Mouse (Mus musculus) monocyte, adult 2 months (primary cell): ENCODE data around the gene Bcl2l12.
A peak's percentile ranks its signal among the peaks of the same experiment; 100 is the strongest.

Experiments used
- DNase-seq, 2 experiments: peaks; one replicate each; pipeline ENCODE4 v3.0.0; 2022; ENCODE audit warnings: low spot score in 2 of 2, low read depth in 1 of 2

Bcl2l12 gene

DNA sequence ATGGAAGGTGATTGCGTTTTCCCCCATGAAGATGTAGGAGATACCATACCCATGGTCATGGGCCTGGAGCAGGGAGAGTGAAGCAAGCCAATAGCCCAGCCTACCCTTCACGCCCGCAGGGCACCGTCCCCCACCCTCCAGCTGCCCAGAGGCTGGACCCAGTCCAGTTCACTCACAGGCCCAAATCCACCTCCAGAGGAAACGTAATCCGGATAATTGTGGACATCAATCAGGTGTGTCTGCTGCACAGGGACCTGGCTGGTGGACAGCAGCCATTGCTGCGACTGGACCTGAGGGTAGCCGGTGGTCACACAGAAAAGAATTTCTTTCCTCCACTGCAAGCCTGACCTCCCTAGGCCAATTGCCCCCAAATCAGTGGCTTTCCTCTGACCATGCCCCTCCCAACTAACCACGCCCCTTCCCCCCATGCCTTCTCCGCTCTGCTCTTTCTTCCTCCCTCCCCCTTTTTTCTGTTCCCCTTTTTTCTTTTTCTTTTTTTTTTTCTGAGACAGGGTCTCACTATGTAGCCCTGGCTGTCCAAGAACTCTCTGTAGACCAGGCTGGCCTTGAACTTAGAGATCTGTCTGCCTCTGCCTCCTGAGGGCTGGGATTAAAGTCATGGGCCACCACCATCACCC is 38.5 kb downstream of the Bcl2l12 start:
- DNase-seq: no peak

DNA sequence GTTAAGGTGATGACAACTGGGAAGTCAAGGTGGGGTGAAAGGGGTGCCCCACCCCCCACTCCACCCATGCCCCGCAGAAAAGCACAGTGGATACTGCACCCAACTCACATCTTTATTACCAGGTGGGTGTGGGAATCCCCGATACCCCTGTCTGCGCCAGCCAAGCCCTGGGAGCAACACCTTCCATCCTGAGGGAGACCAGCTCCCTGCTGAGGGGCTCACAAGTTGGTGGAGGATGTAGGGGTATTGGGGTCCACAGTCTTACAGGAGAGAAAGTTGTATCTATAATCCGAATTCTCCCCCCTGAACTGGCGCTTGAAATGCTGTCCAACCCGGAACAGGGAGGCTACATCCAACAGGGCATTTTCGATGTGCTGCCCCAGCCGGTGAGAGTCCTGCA is 39.2 kb downstream of the Bcl2l12 start:
- DNase-seq: no peak

DNA sequence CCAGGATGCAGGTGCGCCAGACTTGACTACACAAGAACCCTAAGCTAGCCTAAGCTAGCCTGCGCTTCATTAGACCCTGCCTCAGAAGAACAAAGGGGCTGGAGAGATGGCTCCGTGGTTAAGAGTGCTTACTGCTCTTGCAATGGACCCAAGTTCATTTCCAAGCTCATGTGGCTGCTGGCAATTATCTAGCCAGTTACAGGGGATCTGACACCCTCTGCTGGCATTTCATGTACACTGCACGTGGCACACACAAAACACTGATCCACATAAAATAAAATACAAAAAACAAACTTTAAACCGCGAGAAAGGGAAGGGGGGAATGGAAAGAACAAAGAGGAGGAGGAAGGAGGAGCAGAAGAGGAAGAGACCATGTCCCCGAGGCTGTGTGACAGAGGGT is 40.3 kb downstream of the Bcl2l12 start:
- DNase-seq: no peak

DNA sequence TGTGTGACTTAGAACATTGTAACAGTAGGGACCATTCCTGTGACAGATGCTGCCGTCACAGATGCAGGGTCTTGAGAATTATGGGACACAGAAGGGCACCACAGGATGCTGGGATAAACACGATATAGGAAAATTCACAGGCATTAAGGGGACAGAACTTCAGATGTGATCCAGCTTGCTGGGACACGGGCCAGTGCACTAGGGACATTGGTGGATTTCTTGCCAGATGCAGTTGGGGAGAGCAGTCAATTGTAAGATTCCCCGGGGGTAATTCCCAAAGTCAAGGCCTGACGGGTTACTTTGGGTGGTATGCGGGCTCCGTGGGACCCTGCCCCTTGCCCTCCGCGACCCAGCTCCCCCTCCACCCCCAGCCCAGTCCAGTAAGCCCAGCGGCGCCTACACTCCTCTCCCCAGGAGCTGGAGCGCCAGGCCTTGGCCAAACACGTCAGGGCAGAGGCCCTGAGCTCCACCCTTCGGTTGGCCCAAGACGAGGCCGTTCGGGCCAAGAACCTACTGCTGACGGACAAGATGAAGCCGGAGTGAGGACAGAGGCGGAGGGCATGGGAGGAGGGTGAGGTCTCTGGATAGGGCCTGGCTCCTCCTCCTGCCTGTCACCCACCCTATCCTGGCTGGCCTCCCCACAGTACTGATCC is 41.2 kb downstream of the Bcl2l12 start:
- DNase-seq: no peak

DNA sequence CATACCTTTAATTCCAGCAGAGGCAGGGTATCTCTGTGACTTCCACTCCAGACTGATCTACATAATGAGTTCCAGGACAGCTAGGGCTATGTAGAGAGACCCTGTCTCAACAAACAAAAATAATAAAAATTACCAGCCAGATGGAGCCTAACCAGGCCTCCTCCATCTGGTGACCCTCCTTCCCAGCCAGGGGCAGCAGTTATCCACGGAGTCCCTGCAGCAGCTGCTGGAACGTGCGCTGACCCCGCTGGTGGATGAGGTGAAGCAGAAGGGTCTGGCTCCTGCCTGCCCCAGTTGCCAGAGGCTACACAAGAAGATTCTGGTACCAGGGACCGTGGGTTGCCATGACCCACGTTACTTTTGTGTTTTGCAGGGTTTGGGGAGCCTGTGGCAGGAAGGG is 42.2 kb downstream of the Bcl2l12 start:
- DNase-seq: no peak

DNA sequence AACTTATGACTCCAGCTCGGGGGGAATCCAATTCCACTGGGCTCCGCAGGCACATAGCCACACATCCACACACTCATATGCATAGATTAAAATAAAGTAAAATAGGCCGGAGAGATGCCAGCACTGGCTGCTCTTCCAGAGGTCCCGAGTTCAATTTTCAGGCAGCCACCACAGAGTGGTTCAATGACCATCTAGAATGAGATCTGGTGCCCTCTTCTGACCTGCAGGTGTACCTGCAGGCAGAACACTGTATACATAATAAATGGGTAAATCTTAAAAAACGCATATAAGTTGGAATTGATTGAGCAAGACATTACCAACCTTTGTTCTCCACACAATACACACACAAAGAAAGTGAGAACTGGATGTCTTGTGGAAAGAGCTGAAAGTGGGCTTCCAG is 42.9 kb downstream of the Bcl2l12 start:
- DNase-seq: no peak

DNA sequence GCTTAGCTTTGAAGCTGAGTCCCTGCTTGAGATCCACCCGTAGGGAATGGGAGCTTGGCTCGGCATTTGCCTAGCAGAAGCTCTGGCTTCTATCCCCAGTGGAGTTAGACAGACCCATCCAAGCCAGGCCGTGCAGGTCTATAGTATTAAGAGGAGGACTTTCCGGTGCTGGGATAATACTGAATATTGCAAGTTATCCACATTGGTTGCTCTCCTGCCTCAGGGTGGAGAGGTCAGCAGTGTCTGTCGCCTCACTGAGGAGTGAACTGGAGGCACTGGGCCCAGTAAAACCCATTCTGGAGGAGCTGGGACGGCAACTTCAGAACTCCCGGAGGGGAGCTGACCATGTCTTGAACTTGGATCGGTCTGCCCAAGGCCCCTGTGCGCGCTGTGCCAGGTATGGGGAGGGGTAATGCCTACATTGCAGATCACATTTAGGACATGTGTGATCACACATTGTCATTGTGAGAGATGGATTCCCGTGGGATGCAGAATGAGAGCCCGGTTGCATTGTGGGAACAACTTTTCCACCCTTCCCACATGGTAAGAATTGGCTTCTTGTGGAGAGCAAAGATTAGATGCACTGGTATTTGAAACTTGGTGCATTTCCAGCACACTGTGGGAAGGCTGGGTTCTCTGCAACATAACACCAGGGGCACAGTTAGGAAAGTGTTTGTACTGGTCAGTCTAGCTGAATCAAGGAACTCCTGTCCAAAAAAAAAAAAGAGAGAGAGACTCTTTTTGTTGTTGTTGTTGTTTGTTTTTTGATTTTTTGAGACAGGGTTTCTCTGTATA is 44.2 kb downstream of the Bcl2l12 start:
- DNase-seq: no peak

DNA sequence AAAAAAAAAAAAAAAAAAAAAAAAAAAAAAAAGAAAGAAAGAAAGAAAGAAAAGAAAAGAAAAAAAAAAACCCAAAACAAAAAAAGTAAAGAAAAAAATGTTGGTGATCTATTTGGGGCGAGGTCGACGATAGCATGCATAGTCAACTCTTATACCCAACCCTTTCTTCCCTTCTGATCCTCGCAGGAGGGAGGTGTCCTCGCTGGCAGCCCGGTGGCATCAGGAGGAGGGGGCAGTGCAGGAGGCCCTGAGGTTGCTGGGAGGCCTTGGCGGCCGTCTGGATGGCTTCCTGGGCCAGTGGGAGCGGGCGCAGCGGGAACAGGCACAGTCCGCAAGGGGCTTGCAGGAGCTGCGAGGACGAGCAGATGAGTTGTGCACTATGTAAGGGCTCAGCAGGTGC is 45.0 kb downstream of the Bcl2l12 start:
- no peak for DNase-seq

DNA sequence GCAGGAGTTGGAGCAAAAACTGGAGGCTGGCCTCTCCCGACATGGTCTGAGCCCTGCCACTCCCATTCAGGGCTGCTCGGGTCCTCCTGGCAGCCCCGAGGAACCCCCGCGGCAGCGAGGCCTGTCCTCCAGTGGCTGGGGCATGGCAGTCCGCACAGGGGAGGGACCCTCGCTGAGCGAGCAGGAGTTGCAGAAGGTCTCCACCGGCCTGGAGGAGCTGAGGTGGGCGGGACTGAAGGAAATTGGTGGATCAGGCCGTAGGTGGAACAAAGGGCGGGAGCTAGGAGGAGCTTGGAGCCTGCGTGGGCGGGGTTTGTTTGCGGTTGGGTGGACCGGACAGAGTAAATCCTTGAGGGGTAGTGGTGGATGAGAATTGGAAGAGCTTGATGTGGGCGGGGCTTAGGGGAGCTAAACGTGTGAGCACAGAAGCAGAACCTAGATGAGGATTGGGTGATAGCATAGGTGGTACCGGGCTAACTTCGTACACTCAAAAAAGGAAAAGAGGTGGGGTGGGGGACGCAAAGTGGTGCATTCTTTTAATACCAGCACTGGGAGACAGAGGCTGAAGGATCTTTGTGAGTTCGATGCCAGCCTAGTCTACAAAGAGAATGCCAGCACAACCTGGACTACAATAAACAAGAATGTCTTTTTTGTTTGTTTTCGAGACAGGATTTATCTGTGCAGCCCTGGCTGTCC is 45.8 kb downstream of the Bcl2l12 start:
- peak; percentile 63 to 65 for DNase-seq

DNA sequence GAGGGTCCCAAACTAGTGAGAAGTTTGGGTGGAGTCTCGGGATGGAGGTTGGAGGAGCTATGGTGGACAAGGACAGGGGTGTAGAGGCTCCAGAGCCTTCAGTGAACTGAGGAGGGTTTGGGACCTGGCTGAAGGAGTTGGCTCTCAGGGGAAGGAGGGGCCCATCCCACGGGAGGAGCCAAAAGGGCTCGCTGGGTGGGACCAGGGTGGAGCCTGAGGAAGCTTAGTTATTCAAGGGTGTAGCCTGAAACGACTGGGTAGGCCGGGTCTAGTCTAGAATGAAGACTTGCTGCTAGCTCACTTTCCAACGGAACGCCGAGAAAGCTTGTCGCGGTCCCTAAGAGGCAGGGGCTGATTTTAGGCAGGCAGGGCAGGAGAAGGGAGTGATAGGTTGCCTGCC is 46.6 kb downstream of the Bcl2l12 start:
- no peak for DNase-seq

DNA sequence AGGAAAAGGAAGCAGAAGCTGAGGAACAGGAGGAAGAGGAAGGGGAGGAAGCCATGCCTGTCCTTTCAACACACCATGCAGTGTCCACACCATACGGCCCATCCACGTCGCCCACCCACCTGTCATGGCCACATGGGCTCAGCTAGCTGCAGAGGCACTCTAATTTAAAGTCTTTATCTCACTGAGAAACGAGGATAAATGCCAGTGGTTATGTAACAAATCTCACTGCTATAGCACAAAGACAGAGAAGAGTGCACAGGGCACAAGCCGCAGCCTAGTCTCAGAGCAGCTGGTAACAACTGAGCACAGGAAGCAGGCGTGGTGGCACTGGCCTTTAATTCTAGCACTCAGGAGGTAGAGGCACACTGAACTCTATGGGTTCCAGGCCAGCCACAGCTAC is 48.6 kb downstream of the Bcl2l12 start:
- no peak for DNase-seq

DNA sequence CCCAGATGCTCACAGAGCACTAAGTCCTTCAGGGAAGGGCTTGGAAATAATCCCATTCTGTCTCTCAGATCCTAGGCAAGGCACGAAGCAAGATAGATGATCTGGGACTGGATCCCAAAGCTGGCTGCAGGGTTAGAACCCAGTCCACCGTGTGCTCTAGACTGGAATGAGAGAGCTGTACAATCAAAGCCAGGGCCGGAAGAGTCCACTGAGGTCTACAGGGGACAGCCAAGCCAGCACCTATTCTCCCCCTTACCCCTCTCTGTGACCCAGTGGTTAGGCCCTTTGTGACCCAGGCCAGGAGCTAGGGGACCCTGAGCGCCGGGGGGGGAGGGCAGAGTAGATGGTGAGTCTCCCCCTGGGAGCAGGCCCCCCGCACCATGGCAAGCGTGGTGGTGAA is 55.6 kb downstream of the Bcl2l12 start, which contains the start of gene Tsks:
TSS of gene Tsks (plus strand) at position 301 of the 400 bp plus-strand sequence.
- DNase-seq: no peak
